Mouse (Mus musculus): ENCODE results near the gene Unc13b. TPM values are rescaled to one million over a fixed set of nuclear protein-coding genes. Genes with fewer than 3 reads are reported as not detected.

Unc13b gene
- total and polyA plus RNA-seq, 2 experiments from 2014 or later: 6.2 to 54.7 TPM

GRCm38 (mm10) chr4:43160045-43160444 lies 101.3 kb downstream of the Unc13b start:
- TF ChIP-seq CTCF (IDR thresholded peaks at IDR 0.05; ENCODE audit: low read depth): no peak
- no peak for DNase-seq
- WGBS: 50% methylated on average over 3 of the region's 3 CpGs

GRCm38 (mm10) chr4:43161124-43161657 lies 102.4 kb downstream of the Unc13b start:
- no peak for DNase-seq
- H3K9ac ChIP-seq: no peak overlapping the region
- H3K4me3 ChIP-seq (ENCODE audit: low read depth, low read length): no peak overlapping the region
- no peak overlapping the region for H3K4me2 ChIP-seq (ENCODE audit: low read depth)
- WGBS: 96% methylated on average over 3 of the region's 3 CpGs
- no peaks in the 10 kb centered on the region for H3K4me1 ChIP-seq (ENCODE audit: insufficient read depth)
- H3K27ac ChIP-seq (ENCODE audit: low read depth, low read length): no peak overlapping the region
- no peaks in the 10 kb centered on the region for H3K27me3 ChIP-seq (ENCODE audit: insufficient read depth, low read length)
- TF ChIP-seq CTCF (IDR thresholded peaks at IDR 0.05; ENCODE audit: low read depth): no peak
- ATAC-seq: no peak
- H3K9me3 ChIP-seq (ENCODE audit: low read length): no peaks in the 10 kb centered on the region
- H3K36me3 ChIP-seq (ENCODE audit: insufficient read depth): 0 out of 2 replicates have a peak, but pooled peaks cover 3% of the 10 kb centered on the region

More at GRCm38 (mm10) chr4:43160045-43160444, 101.3 kb downstream of the Unc13b start:
- no peaks in the 10 kb centered on the region for H3K9me3 ChIP-seq (ENCODE audit: low read length)
- no peak overlapping the region for H3K9ac ChIP-seq
- H3K4me1 ChIP-seq (ENCODE audit: insufficient read depth): no peaks in the 10 kb centered on the region
- H3K4me3 ChIP-seq (ENCODE audit: low read depth, low read length): no peak overlapping the region
- no peak overlapping the region for H3K27ac ChIP-seq (ENCODE audit: low read depth, low read length)
- H3K36me3 ChIP-seq (ENCODE audit: insufficient read depth): no peaks in the 10 kb centered on the region
- no peak overlapping the region for H3K4me2 ChIP-seq (ENCODE audit: low read depth)
- ATAC-seq: no peak
- H3K27me3 ChIP-seq (ENCODE audit: insufficient read depth, low read length): no peaks in the 10 kb centered on the region

GRCm38 (mm10) chr4:43163205-43163604 lies 104.5 kb downstream of the Unc13b start:
- H3K4me3 ChIP-seq (ENCODE audit: low read depth, low read length): no peak overlapping the region
- H3K27me3 ChIP-seq (ENCODE audit: insufficient read depth, low read length): no peaks in the 10 kb centered on the region
- no peak for TF ChIP-seq CTCF (IDR thresholded peaks at IDR 0.05; ENCODE audit: low read depth)
- 0 out of 2 replicates have a peak, but pooled peaks cover 3% of the 10 kb centered on the region for H3K36me3 ChIP-seq (ENCODE audit: insufficient read depth)
- no peaks in the 10 kb centered on the region for H3K4me1 ChIP-seq (ENCODE audit: insufficient read depth)
- DNase-seq (no peak), ATAC-seq (no peak)
- 63% methylated on average over 3 of the region's 3 CpGs for WGBS
- no peak overlapping the region for H3K27ac ChIP-seq (ENCODE audit: low read depth, low read length)
- no peak overlapping the region for H3K4me2 ChIP-seq (ENCODE audit: low read depth)
- no peaks in the 10 kb centered on the region for H3K9me3 ChIP-seq (ENCODE audit: low read length)
- no peak overlapping the region for H3K9ac ChIP-seq

- 93% methylated on average over 12 of the region's 12 CpGs for WGBS
- H3K4me2 ChIP-seq (ENCODE audit: low read depth): no peak overlapping the region
- no peaks in the 10 kb centered on the region for H3K27me3 ChIP-seq (ENCODE audit: insufficient read depth, low read length)
- H3K4me1 ChIP-seq (ENCODE audit: insufficient read depth): no peaks in the 10 kb centered on the region
- H3K36me3 ChIP-seq (ENCODE audit: insufficient read depth): 0 out of 2 replicates have a peak, but pooled peaks cover 3% of the 10 kb centered on the region
- DNase-seq (no peak), ATAC-seq (no peak)
- no peaks in the 10 kb centered on the region for H3K9me3 ChIP-seq (ENCODE audit: low read length)
- no peak overlapping the region for H3K27ac ChIP-seq (ENCODE audit: low read depth, low read length)
- TF ChIP-seq CTCF (IDR thresholded peaks at IDR 0.05; ENCODE audit: low read depth): no peak
- no peak overlapping the region for H3K4me3 ChIP-seq (ENCODE audit: low read depth, low read length)
- no peak overlapping the region for H3K9ac ChIP-seq
Measured at GRCm38 (mm10) chr4:43165403-43166005, 106.8 kb downstream of the Unc13b start.

GRCm38 (mm10) chr4:43170028-43170427 lies 111.3 kb downstream of the Unc13b start:
- WGBS: 94% methylated on average over 3 of the region's 3 CpGs

GRCm38 (mm10) chr4:43177126-43177525 lies 118.4 kb downstream of the Unc13b start:
- Histone ChIP-seq H3K9ac (no peak overlapping the region), H3K27me3 (ENCODE audit: insufficient read depth, low read length) (no peaks in the 10 kb centered on the region), H3K4me1 (ENCODE audit: insufficient read depth) (no peaks in the 10 kb centered on the region), H3K27ac (ENCODE audit: low read depth, low read length) (no peak overlapping the region), H3K36me3 (ENCODE audit: insufficient read depth) (0 out of 2 replicates have a peak, but pooled peaks cover 4% of the 10 kb centered on the region), H3K9me3 (ENCODE audit: low read length) (no peaks in the 10 kb centered on the region), H3K4me3 (ENCODE audit: low read depth, low read length) (no peak overlapping the region), H3K4me2 (ENCODE audit: low read depth) (no peak overlapping the region)
- no peak for ATAC-seq
- DNase-seq: no peak
- TF ChIP-seq CTCF (IDR thresholded peaks at IDR 0.05; ENCODE audit: low read depth): no peak
- 72% methylated on average over 2 of the region's 2 CpGs for WGBS

More at GRCm38 (mm10) chr4:43170028-43170427, 111.3 kb downstream of the Unc13b start:
- H3K36me3 ChIP-seq (ENCODE audit: insufficient read depth): 0 out of 2 replicates have a peak, but pooled peaks cover 3% of the 10 kb centered on the region
- H3K9ac ChIP-seq: no peak overlapping the region
- no peak for DNase-seq
- H3K27me3 ChIP-seq (ENCODE audit: insufficient read depth, low read length): no peaks in the 10 kb centered on the region
- no peak overlapping the region for H3K27ac ChIP-seq (ENCODE audit: low read depth, low read length)
- no peak for ATAC-seq
- H3K4me3 ChIP-seq (ENCODE audit: low read depth, low read length): no peak overlapping the region
- H3K4me2 ChIP-seq (ENCODE audit: low read depth): no peak overlapping the region
- no peak for TF ChIP-seq CTCF (IDR thresholded peaks at IDR 0.05; ENCODE audit: low read depth)
- H3K9me3 ChIP-seq (ENCODE audit: low read length): no peaks in the 10 kb centered on the region
- no peaks in the 10 kb centered on the region for H3K4me1 ChIP-seq (ENCODE audit: insufficient read depth)

GRCm38 (mm10) chr4:43182474-43183168 lies 123.9 kb downstream of the Unc13b start:
- no peak for TF ChIP-seq CTCF (IDR thresholded peaks at IDR 0.05; ENCODE audit: low read depth)

More at GRCm38 (mm10) chr4:43182474-43183168, 123.9 kb downstream of the Unc13b start:
- 83% methylated on average over 8 of the region's 8 CpGs for WGBS
- H3K9ac ChIP-seq: no peak overlapping the region
- H3K27ac ChIP-seq (ENCODE audit: low read depth, low read length): no peak overlapping the region
- H3K36me3 ChIP-seq (ENCODE audit: insufficient read depth): 0 out of 2 replicates have a peak, but pooled peaks cover 4% of the 10 kb centered on the region
- no peak overlapping the region for H3K4me2 ChIP-seq (ENCODE audit: low read depth)
- no peaks in the 10 kb centered on the region for H3K27me3 ChIP-seq (ENCODE audit: insufficient read depth, low read length)
- no peaks in the 10 kb centered on the region for H3K9me3 ChIP-seq (ENCODE audit: low read length)
- DNase-seq: no peak
- H3K4me1 ChIP-seq (ENCODE audit: insufficient read depth): no peaks in the 10 kb centered on the region
- H3K4me3 ChIP-seq (ENCODE audit: low read depth, low read length): no peak overlapping the region
- ATAC-seq: no peak

Measured in forebrain, postnatal 0 days (tissue).